Mouse (Mus musculus) Patski (cell line): ENCODE data around the gene Cd72. TPM values are rescaled to one million over a fixed set of nuclear protein-coding genes. Genes with fewer than 3 reads are reported as not detected.

Source experiments
- ATAC-seq: fragments of 100-300 bp; one replicate; pipeline ENCODE4 v1.8.0; 2021
- CTCF ChIA-PET: fragments of 350-600 bp; sonication (Branson Sonifier 250); formaldehyde crosslinking; loops from one replicate; lab custom pipeline; 2022; ENCODE audit warnings: inconsistent platforms; lab: Charles Lee
- POLR2A ChIA-PET: fragments of 350-600 bp; sonication (Branson Sonifier 250); formaldehyde crosslinking; loops from one replicate; lab custom pipeline; 2022; ENCODE audit warnings: antibody characterized with exemption, inconsistent platforms; lab: Charles Lee
- DNase-seq: peaks from one replicate; pipeline ENCODE4 v3.0.0-alpha.2; 2011; ENCODE audit warnings: low read depth, low spot score
- H3K27me3 ChIP-seq: fragments of 371-371 bp; one replicate; pipeline ENCODE4 v1.5.1; 2021
- CTCF ChIP-seq: fragments of 100-300 bp; IDR thresholded peaks from one replicate; pipeline ENCODE4 v1.5.1; 2021
- in situ Hi-C: fragments of 300-500 bp; cut with MboI; formaldehyde crosslinking; loops from 3 replicates; pipeline ENCODE4 v1.11.1; 2018; ENCODE audit warnings: low pct_unique_long_range_greater_than_20kb, mixed read lengths
- polyA plus RNA-seq: library from polyadenylated mRNA; unstranded; gene quantifications from one replicate; pipeline ENCODE4 v1.2.3, GENCODE M21; 2021

The Cd72 gene
- polyA plus RNA-seq, 1 experiment from 2014 or later: 3.3 TPM

DNA sequence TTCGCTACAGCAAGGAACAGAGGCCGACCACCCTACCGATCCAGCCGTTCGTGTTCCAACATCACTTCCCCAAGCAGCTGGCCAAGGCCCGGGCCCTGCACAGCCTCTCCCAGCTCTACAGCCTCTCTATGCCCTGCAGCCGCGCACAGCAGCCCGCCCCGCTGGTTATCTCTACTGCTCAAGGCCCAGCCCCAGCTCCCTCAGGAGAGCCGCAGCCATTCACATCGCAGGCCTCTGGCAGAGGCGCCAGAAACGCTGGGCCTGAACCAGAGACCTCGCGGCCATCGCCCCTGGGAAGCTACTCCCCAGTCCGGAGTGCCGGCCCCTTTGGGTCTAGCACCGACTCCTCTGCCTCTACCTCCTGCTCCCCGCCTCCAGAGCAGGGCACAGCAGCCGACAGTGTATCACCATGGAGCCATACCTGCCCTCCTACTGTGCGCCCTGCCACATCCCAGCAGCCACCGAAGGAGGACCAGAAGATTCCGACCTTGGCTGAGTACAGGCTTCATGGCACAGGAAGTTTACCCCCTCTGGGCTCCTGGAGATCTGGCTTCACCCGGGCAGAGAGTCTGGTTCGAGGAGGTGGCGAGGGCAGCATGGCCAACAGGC is 32.7 kb downstream of the Cd72 start:
- no peak for DNase-seq
- TF ChIP-seq CTCF: no peak
- ChIA-PET POLR2A (no interaction called here), CTCF (interaction anchor here (1.0 to 1.5 kb wide), 2 partner anchors 11 to 20 kb away, joined by 3 to 5 read pairs; partner anchors contain the start of gene Tesk1)
- in situ Hi-C loops: loop anchor here (5.0 kb wide), 2 partner anchors 154 to 374 kb away; partner anchors contain the start of genes Atp8b5 and Fam214b
- no peaks in the 10 kb centered on the region for H3K27me3 ChIP-seq
- no peak for ATAC-seq

DNA sequence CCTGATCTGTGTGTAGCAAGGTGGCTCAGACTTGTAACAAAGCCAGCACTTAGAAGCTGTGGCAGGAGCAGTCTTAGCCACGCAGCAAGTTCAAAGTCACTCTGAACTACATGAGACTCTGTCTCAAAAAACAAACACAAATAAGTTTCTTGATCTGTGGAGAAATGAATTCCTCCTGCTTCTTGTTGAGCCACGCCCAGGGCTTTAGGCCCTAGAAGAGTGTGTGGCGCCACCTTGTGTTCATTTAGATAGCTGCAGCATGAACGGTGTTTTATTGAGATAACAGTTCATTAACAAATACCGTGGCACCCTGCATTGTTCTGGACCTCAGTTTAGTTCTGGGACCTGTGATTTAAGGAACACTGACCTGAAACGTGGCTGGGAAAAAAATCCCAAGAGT is 34.1 kb downstream of the Cd72 start:
- DNase-seq (peak; percentile 51), ATAC-seq (no peak)
- H3K27me3 ChIP-seq: no peaks in the 10 kb centered on the region
- ChIA-PET POLR2A (interaction anchor here (0.6 to 0.9 kb wide), 3 partner anchors 37 to 363 kb away, joined by 3 read pairs; no protein-coding TSS in a partner anchor), CTCF (interaction anchor here (1.0 to 1.5 kb wide), 4 partner anchors 18 to 153 kb away, joined by 3 to 5 read pairs (median 4); partner anchors contain the start of genes Atp8b5 and Tesk1)
- no peak for TF ChIP-seq CTCF
- in situ Hi-C loops: loop anchor here (5.0 kb wide), 2 partner anchors 153 to 373 kb away; partner anchors contain the start of genes Atp8b5 and Fam214b

DNA sequence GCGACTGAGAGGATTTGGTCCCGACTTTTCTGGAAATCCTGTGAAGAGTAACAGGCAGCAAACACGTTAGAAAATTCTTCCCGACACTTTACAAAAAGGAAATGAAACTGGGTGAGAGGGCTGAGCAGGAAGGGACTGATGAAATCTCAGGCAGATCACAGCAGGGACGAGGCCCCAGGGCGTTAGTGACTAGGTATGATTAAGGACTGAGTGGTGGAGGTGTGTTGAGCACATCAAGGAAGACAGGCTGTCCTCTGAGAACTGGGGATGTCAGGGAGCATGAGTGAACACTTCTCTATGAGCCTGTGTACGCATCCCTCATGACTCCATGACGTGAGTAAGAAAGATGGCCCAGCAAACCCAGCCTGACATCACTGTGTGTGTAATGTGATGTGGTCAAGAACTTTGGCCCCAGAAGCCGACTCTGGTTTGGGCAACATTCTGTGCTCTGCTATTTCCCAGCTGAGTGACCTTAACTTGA is 34.6 kb downstream of the Cd72 start:
- ATAC-seq (peak; percentile 41), DNase-seq (peak; percentile 46)
- CTCF ChIA-PET: interaction anchor here (1.1 to 1.3 kb wide), 2 partner anchors 17 to 153 kb away, joined by 3 to 4 read pairs; partner anchors contain the start of gene Atp8b5
- in situ Hi-C loops: loop anchor here (5.0 kb wide), 3 partner anchors 38 to 373 kb away; partner anchors contain the start of genes Atp8b5, Fam214b and Rusc2
- POLR2A ChIA-PET: interaction anchor here (0.8 kb wide), 1 partner anchor 164 kb away, joined by 3 read pairs; no protein-coding TSS in a partner anchor
- H3K27me3 ChIP-seq: no peaks in the 10 kb centered on the region
- TF ChIP-seq CTCF: no peak

DNA sequence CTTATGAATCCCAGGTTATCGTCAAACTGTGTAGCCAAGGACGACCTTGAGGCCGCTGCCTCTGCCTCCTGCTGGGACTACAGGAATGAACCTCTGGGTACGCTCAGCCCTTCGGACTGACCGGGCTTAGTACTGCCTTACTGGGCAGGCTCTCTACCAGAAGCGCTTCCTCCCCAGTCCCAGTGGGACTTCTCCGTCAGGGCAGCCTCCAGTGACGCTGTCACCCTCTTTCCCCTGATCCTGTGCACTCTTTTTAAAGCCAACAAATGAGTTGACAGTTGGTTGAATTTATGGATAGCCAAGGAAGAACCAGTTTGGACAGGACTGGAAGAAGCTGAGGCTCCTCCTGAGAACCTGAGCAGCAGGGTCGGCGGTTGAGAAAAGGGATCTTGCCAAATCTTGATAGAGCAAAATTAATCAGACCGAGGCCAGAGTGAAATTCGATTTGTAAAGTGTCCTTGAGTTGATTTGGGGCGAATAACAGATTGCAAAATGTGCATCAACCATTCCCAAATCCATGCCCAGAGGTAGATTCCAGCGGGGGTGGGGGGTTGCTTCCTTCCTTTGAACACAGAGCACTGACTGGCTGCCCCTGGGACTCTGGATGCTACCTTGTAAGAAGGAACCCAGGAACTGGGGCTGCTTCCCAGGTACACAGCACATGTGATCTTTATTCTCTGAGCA is 35.3 kb downstream of the Cd72 start:
- ATAC-seq: no peak
- no peaks in the 10 kb centered on the region for H3K27me3 ChIP-seq
- ChIA-PET CTCF (no interaction called here), POLR2A (no interaction called here)
- in situ Hi-C loops: loop anchor here (5.0 kb wide), 1 partner anchor 37 kb away; the partner anchor contains the start of gene Rusc2
- DNase-seq: no peak
- TF ChIP-seq CTCF: no peak

DNA sequence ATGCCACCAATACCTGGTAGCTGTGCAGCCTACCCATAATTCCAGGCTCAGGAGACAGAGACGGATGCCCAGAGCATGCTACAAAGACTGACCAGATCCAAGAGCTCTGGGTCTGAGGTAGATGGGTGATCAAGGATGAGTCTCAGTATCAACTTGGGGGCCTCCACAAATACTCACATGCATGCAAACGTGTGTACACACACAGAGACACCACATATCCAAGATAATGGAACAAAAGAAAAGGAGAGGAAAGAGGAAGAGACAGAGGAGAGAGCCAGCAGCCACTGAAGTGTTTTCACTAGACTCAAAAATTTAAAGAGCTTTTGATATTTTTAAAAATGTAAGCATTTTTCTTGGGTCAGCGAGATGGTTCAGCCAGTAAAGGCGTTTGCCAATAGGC is 36.0 kb downstream of the Cd72 start:
- no peak for TF ChIP-seq CTCF
- CTCF ChIA-PET: no interaction called here
- ATAC-seq: no peak
- POLR2A ChIA-PET: no interaction called here
- in situ Hi-C loops: loop anchor here (5.0 kb wide), 1 partner anchor 36 kb away; the partner anchor contains the start of gene Rusc2
- no peaks in the 10 kb centered on the region for H3K27me3 ChIP-seq
- no peak for DNase-seq

DNA sequence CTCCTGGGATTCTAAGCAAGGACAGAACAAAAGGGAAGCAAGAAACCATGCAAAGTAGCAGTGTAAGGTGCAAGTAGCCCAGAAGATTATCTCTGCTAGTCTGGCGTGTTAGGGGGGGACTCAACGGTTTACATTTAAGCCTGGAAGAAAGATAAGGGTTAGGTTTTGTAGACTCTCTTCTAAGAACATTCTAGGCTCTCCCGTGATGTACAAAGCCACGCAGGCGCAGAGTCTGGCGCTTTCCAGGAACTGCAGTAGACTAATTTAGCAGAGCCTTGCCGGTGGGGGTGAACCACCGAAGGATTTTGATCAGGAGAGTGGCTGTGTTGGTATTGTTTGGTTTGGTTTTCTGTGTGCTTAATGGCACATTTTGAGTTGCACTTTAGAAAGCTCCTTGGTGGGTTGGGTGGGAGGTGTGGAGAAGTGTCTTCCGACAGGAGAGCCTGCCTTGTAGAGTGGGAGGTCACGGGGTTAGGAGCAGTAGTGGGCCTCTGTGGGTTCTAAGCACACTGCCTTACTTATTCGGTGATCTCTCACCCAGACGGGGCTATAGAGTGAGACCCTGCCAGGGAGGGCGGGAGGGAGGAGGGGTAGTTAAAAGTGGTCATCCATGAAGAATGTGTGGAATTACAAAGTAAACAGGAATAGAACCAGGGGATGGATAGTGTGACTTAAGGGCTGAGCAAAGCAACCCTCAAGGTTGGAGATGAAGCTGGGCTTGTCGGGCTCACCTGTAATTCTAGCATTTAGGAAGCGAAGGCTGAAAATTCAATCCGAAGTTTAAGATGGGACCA is 37.0 kb downstream of the Cd72 start:
- in situ Hi-C loops: loop anchor here (5.0 kb wide), 1 partner anchor 35 kb away; the partner anchor contains the start of gene Rusc2
- ChIA-PET CTCF (no interaction called here), POLR2A (no interaction called here)
- H3K27me3 ChIP-seq: no peaks in the 10 kb centered on the region
- no peak for TF ChIP-seq CTCF
- DNase-seq (no peak), ATAC-seq (peak; percentile 58)

DNA sequence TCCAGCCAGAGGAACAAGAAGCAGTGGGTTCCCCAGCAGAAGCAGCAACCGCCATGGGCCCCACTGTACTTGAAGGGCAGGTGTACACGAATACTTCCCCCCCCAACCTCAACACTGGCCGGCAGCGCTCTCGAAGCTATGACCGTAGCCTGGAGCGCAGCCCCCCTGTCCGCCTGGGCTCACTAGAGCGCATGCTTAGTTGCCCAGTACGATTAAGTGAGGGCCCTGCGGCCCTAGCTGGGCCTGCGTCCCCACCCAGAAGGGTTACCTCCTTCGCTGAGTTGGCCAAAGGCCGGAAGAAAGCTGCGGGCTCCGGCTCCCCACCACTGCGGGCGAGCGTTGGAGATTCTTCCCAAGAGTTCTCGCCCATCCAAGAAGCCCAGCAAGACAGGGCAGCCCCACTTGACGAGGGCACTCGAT is 38.3 kb downstream of the Cd72 start:
- DNase-seq: no peak
- in situ Hi-C loops: loop anchor here (5.0 kb wide), 1 partner anchor 34 kb away; the partner anchor contains the start of gene Rusc2
- POLR2A ChIA-PET: interaction anchor here (1.2 kb wide), 1 partner anchor 17 kb away, joined by 3 read pairs; no protein-coding TSS in a partner anchor
- ATAC-seq: no peak
- no peak for TF ChIP-seq CTCF
- no peaks in the 10 kb centered on the region for H3K27me3 ChIP-seq
- CTCF ChIA-PET: no interaction called here

DNA sequence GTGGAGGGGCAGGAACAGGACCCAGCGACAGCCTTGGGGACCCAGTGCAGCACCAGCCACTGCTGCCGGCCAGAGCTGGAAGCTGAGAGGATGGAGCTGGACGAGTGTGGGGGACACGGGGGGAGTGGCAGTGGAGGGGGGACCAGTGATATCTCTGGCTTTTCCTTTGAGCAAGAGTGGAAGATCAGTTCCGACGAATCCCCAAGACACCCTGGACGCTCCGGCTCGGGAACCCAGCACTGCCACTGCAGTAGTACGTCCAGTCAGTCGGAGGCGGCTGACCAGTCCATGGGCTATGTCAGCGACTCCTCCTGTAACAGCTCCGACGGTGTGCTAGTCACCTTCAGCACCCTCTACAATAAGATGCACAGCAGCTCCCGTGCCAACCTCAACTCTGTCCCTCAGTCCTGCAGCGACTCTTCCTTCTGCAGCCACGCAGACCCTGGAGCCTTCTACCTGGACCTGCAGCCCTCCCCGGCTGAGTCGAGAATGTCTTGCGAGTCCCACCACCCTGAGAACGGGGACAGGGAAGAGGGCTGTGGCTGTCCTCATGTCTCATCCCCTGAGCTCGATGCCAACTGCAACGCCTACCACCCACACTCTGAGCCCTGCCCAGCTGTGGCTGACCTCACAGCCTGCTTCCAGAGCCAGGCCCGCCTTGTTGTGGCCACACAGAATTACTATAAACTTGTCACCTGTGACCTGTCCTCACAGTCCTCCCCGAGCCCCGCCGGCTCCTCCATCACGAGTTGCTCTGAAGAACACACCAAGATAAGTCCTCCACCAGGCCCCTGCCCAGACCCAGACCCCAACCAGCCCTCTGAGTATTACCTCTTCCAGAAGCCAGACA is 39.0 kb downstream of the Cd72 start:
- POLR2A ChIA-PET: interaction anchor here (1.2 kb wide), 1 partner anchor 17 kb away, joined by 3 read pairs; no protein-coding TSS in a partner anchor

DNA sequence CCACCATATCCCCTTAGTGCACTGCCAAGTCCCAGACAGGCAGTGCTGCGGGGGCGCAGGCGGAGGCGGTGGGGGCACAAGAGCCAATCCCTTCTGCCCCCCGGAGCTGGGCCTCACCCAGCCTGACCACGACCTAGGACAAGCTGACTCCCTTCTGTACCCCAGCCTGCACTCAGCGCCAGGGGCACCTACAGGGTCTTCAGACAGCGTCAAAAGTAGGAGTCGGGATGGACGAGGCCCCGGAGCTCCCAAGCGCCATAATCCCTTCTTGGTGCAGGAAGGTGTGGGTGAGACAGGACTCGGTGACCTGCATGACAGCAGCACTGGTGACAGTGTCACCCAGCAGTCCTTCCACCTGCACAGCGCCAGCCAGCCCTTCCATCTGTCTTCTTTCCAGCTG is 39.7 kb downstream of the Cd72 start:
- DNase-seq (no peak), ATAC-seq (no peak)
- TF ChIP-seq CTCF: no peak
- in situ Hi-C loops: loop anchor here (5.0 kb wide), 1 partner anchor 32 kb away; the partner anchor contains the start of gene Rusc2
- H3K27me3 ChIP-seq: no peaks in the 10 kb centered on the region
- CTCF ChIA-PET: interaction anchor here (0.6 to 1.0 kb wide), 2 partner anchors 13 to 18 kb away, joined by 3 to 5 read pairs; no protein-coding TSS in a partner anchor
- POLR2A ChIA-PET: no interaction called here

More for the DNA sequence above, 39.0 kb downstream of the Cd72 start:
- in situ Hi-C loops: loop anchor here (5.0 kb wide), 1 partner anchor 33 kb away; the partner anchor contains the start of gene Rusc2
- H3K27me3 ChIP-seq: no peaks in the 10 kb centered on the region
- CTCF ChIA-PET: no interaction called here
- no peak for ATAC-seq
- TF ChIP-seq CTCF: no peak
- no peak for DNase-seq
